Mouse (Mus musculus): ENCODE measurements at regions not wholly inside any gene's neighbourhood (a gene's known extent, or its start where the extent isn't known, plus 50 kb on each side); places are given as distances from the start of the nearest gene placed in this dataset.

DNA sequence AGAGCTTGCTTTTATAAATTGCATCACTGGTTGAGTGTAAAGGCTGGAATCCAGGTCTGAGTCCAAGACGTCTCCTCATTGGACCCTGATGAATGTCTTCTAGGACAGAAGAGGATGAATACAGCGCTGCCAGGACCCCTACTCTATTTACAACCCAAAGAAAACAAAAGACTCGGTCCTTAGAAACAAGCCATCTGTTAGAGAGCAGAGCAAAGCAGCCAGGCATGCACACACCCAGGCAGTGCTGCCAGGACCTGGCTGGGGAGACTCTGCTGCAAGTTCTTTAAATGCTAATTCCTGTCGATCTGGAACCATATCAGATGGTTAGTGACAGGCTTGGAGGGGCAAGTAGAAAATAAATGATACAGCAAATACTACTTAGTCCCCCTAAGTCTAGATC lies 284.4 kb upstream of the Dmac1 start:
- 61% methylated on average over 4 of the region's 4 CpGs for WGBS

DNA sequence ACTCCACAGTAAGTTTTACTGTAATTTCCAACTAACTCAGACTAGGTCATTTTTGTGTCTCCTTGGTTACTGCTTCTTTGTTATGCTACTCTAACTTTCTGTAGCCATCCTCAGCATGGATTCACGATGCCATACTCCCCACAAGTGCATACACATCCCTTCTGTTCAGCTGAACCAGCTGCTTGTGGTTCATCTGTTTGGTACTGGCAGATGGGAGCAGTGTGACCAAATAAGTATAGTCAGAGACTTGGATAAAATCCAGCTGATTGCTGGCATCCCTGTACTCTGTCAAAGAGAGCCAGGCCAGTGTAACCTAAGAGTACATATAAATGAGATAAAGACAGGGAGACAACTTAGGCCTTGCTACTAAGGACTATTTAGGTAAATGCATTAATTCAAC lies 283.7 kb upstream of the Dmac1 start:
- WGBS, result 34% methylated on average over 1 of the region's 1 CpGs
- no peak for TF ChIP-seq CTCF (IDR thresholded peaks at IDR 0.05; ENCODE audit: extremely low read depth, insufficient read length, insufficient replicate concordance, low read depth, low read length)
- no peak for TF ChIP-seq POLR2A (IDR thresholded peaks at IDR 0.05; ENCODE audit: low read depth, low read length)
- Histone ChIP-seq H3K4me1 (ENCODE audit: control insufficient read depth, insufficient read depth, insufficient read length, low read length) (no peaks in the 10 kb centered on the region), H3K4me3 (ENCODE audit: low read depth, low read length) (no peak overlapping the region), H3K27ac (ENCODE audit: insufficient read depth, low read depth, low read length) (no peak overlapping the region), H3K27me3 (ENCODE audit: control insufficient read depth, insufficient read depth, low read length) (no peaks in the 10 kb centered on the region), H3K36me3 (ENCODE audit: control insufficient read depth, insufficient read depth, low read length) (no peaks in the 10 kb centered on the region)

More for the DNA sequence above, 284.4 kb upstream of the Dmac1 start:
- no peak for TF ChIP-seq POLR2A (IDR thresholded peaks at IDR 0.05; ENCODE audit: low read depth, low read length)
- TF ChIP-seq CTCF (IDR thresholded peaks at IDR 0.05; ENCODE audit: extremely low read depth, insufficient read length, insufficient replicate concordance, low read depth, low read length), result no peak
- Histone ChIP-seq H3K4me3 (ENCODE audit: low read depth, low read length) (no peak overlapping the region), H3K4me1 (ENCODE audit: control insufficient read depth, insufficient read depth, insufficient read length, low read length) (no peaks in the 10 kb centered on the region), H3K27me3 (ENCODE audit: control insufficient read depth, insufficient read depth, low read length) (no peaks in the 10 kb centered on the region), H3K36me3 (ENCODE audit: control insufficient read depth, insufficient read depth, low read length) (no peaks in the 10 kb centered on the region), H3K27ac (ENCODE audit: insufficient read depth, low read depth, low read length) (no peak overlapping the region)

DNA sequence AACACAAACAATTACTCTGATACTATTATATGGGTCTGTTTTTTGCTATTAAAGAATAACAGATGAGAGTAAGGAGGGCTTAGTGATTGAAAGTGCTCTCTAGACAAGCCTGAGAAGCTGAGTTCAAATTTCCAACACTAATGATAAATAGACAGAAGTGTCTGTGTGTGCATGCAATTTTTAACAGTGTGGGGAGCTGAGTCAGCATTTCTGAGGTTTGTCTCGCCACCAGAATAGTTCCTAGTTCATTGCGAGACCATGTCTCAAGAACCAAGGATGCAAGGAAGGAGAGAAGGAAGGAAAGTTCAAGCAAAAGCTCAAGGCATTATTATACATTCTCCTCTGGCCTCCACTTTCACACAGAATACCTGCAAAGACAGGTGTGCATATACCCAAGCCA lies 259.7 kb upstream of the Dmac1 start:
- 84% methylated on average over 2 of the region's 2 CpGs for WGBS
- Histone ChIP-seq H3K27ac (ENCODE audit: insufficient read depth, low read depth, low read length) (no peak overlapping the region), H3K4me3 (ENCODE audit: low read depth, low read length) (no peak overlapping the region), H3K27me3 (ENCODE audit: control insufficient read depth, insufficient read depth, low read length) (no peaks in the 10 kb centered on the region), H3K4me1 (ENCODE audit: control insufficient read depth, insufficient read depth, insufficient read length, low read length) (no peaks in the 10 kb centered on the region), H3K36me3 (ENCODE audit: control insufficient read depth, insufficient read depth, low read length) (no peaks in the 10 kb centered on the region)
- TF ChIP-seq CTCF (IDR thresholded peaks at IDR 0.05; ENCODE audit: extremely low read depth, insufficient read length, insufficient replicate concordance, low read depth, low read length) (no peak), POLR2A (IDR thresholded peaks at IDR 0.05; ENCODE audit: low read depth, low read length) (no peak)

DNA sequence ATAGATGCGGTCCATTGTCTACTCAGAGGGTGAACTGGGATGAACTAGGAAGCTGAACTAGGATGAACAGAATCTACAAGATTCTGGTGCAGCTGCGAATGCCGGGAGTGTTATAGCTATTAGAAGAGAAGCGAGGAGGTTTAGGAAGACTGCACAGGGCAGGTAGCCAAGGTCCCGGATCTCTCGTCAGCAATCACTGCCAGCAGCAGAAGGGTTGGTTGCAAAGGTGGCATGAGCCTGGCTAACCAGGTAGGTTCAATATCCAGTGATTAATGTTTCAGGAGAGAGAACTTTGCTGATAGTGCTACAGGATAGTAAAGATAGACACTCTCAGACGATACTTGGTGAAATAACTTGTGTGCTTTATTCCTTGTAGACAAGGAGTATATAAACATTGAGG lies 257.0 kb upstream of the Dmac1 start:
- Histone ChIP-seq H3K4me3 (ENCODE audit: low read depth, low read length) (no peak overlapping the region), H3K27me3 (ENCODE audit: control insufficient read depth, insufficient read depth, low read length) (no peaks in the 10 kb centered on the region), H3K27ac (ENCODE audit: insufficient read depth, low read depth, low read length) (no peak overlapping the region), H3K36me3 (ENCODE audit: control insufficient read depth, insufficient read depth, low read length) (no peaks in the 10 kb centered on the region), H3K4me1 (ENCODE audit: control insufficient read depth, insufficient read depth, insufficient read length, low read length) (no peaks in the 10 kb centered on the region)
- 90% methylated on average over 7 of the region's 7 CpGs for WGBS
- TF ChIP-seq POLR2A (IDR thresholded peaks at IDR 0.05; ENCODE audit: low read depth, low read length) (no peak), CTCF (IDR thresholded peaks at IDR 0.05; ENCODE audit: extremely low read depth, insufficient read length, insufficient replicate concordance, low read depth, low read length) (no peak)

DNA sequence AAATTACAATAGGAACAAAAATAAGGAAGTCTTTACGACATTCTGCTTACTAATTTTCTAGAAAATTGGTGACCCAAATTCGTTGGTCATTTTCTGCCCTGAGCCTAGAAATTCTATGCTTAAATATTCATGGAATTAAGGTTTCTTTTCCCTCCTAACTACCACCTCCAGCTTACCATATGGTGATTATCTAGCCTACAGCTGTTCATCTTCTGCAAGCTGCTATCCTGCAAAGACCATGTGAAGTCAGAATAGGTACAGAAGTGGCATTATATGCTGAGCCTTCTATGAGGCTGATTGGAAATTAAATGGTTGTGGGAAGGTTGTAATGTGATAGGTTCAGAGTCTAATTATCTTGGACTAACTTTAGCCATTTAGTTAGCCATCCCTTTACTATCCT lies 251.5 kb upstream of the Dmac1 start:
- H3K27me3 ChIP-seq (ENCODE audit: control insufficient read depth, insufficient read depth, low read length), result no peaks in the 10 kb centered on the region
- TF ChIP-seq POLR2A (IDR thresholded peaks at IDR 0.05; ENCODE audit: low read depth, low read length), result no peak
- no peak for TF ChIP-seq CTCF (IDR thresholded peaks at IDR 0.05; ENCODE audit: extremely low read depth, insufficient read length, insufficient replicate concordance, low read depth, low read length)
- H3K27ac ChIP-seq (ENCODE audit: insufficient read depth, low read depth, low read length), result no peak overlapping the region
- WGBS, result 75% methylated on average over 2 of the region's 2 CpGs
- H3K4me3 ChIP-seq (ENCODE audit: low read depth, low read length), result no peak overlapping the region
- no peaks in the 10 kb centered on the region for H3K4me1 ChIP-seq (ENCODE audit: control insufficient read depth, insufficient read depth, insufficient read length, low read length)
- no peaks in the 10 kb centered on the region for H3K36me3 ChIP-seq (ENCODE audit: control insufficient read depth, insufficient read depth, low read length)

DNA sequence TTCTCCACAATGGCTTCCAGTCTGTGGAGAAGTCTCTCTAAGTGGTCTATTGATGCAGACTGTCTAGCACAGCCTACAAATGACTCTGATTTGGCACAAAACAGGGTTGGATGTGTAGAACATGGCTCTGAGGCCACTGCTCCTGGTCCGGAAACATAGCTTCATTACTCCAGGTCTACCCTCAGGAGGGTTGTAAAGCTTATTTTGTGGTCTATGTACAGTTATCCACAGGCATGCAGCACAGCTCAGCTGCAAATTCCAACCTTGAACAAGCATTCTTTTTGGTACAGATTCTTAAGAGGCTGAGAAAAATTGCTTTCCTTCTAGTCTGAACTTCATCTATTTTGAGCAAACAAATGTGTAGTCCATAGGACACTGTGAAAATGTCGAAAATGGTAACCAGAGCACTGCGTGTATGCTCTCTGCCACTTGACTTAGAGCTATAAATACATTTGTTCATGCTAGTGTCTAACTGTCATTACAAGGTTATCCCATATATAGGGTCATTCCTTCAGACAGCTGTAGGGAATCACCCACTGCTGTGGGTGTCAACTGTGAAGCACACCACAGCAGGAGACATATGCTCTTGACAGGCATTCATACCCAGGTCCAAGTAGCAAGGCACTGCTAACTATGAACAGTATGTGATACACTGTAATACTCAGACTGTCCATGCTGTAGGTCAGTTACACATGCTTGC lies 239.5 kb upstream of the Dmac1 start:
- 82% methylated on average over 3 of the region's 3 CpGs for WGBS
- no peaks in the 10 kb centered on the region for H3K27me3 ChIP-seq (ENCODE audit: control insufficient read depth, insufficient read depth, low read length)
- no peak overlapping the region for H3K27ac ChIP-seq (ENCODE audit: insufficient read depth, low read depth, low read length)
- H3K36me3 ChIP-seq (ENCODE audit: control insufficient read depth, insufficient read depth, low read length), result no peaks in the 10 kb centered on the region
- H3K4me3 ChIP-seq (ENCODE audit: low read depth, low read length), result no peak overlapping the region
- H3K4me1 ChIP-seq (ENCODE audit: control insufficient read depth, insufficient read depth, insufficient read length, low read length), result no peaks in the 10 kb centered on the region
- no peak for TF ChIP-seq CTCF (IDR thresholded peaks at IDR 0.05; ENCODE audit: extremely low read depth, insufficient read length, insufficient replicate concordance, low read depth, low read length)
- TF ChIP-seq POLR2A (IDR thresholded peaks at IDR 0.05; ENCODE audit: low read depth, low read length), result no peak

Data from small intestine, adult 2 months (tissue).